Mouse (Mus musculus): ENCODE data around the gene Lrrc8d.

DNA sequence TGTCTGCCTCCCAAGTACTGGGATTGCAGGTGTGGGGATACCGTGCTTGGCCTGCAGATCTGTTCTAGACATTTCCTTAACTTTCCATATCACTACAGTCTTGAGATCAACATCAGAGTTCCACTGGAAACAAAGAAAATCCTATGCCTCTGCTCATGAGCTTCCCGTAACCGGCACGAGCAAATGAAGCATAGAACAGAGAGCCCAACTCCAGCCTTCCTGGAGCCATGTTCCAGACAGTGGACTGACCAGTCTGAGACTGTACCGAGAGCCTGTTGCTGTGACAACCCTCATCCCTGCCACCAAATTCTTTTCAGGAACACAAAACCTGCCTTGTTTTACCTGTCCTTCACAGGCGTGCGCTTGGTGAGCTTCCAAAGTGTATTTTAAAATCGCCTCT is 15.3 kb downstream of the Lrrc8d start:
- no peak for TF ChIP-seq POLR2A (IDR thresholded peaks at IDR 0.05; ENCODE audit: low read depth, low read length)
- TF ChIP-seq CTCF (IDR thresholded peaks at IDR 0.05; ENCODE audit: borderline replicate concordance, insufficient read depth, low read length): no peak

Data from embryonic fibroblast, embryonic 13.5 days (primary cell).